Mouse (Mus musculus) CD4-positive, CD25-positive, alpha-beta regulatory T cell, adult 2 months (primary cell): ENCODE results near the gene Vmn2r65.

Experiments used
- DNase-seq: peaks from one replicate; pipeline ENCODE4 v3.0.0-alpha.2; 2012; ENCODE audit warnings: low read depth, low spot score

Gene Vmn2r65

GRCm38 (mm10) chr7:84964015-84964414 is at the start of gene Vmn2r65:
Gene Vmn2r65 (minus strand): TSS chr7:84964115.
- DNase-seq, result no peak

- no peak for DNase-seq
Observed at GRCm38 (mm10) chr7:85012168-85012567, 48.3 kb upstream of the Vmn2r65 start, which contains the start of gene Vmn2r66. Gene Vmn2r66 (minus strand): TSS chr7:85012268.

GRCm38 (mm10) chr7:84996694-84997093 is 32.8 kb upstream of the Vmn2r65 start:
- DNase-seq, result no peak
